Mouse (Mus musculus): ENCODE measurements around the gene Trpc7.

The Trpc7 gene

GRCm38 (mm10) chr13:56746739-56747532 is 148.9 kb downstream of the Trpc7 start:
- no peak for DNase-seq (ENCODE audit: low read depth)

GRCm38 (mm10) chr13:56742325-56742901 is 153.4 kb downstream of the Trpc7 start:
- no peak for DNase-seq (ENCODE audit: low read depth)

GRCm38 (mm10) chr13:56741691-56742090 is 154.1 kb downstream of the Trpc7 start:
- no peak for DNase-seq (ENCODE audit: low read depth)

GRCm38 (mm10) chr13:56740496-56740895 is 155.3 kb downstream of the Trpc7 start:
- DNase-seq (ENCODE audit: low read depth): no peak

- no peak for DNase-seq (ENCODE audit: low read depth)
Observed at GRCm38 (mm10) chr13:56739556-56739955, 156.2 kb downstream of the Trpc7 start.

GRCm38 (mm10) chr13:56735212-56735875 is 160.4 kb downstream of the Trpc7 start:
- DNase-seq (ENCODE audit: low read depth): peak; percentile 22

GRCm38 (mm10) chr13:56734617-56735016 is 161.2 kb downstream of the Trpc7 start:
- DNase-seq (ENCODE audit: low read depth): no peak

- no peak for DNase-seq (ENCODE audit: low read depth)
Observed at GRCm38 (mm10) chr13:56729046-56729445, 166.7 kb downstream of the Trpc7 start.

- DNase-seq (ENCODE audit: low read depth): no peak
Observed at GRCm38 (mm10) chr13:56726551-56726950, 169.2 kb downstream of the Trpc7 start.
